In genomic region chr3:154115478-154115877, GRCm38 (mm10) we compare ENCODE assay signal across 15 mouse cellular contexts.
"Had no signal": no experiment of that assay in that cellular context is flagged by ENCODE, and none has a peak within 500 bp of the region (broad histone marks: within the 10 kb centered on the region; RNA-seq: fewer than 3 reads in every experiment).

No protein-coding gene starts in this region.

- H3K4me2 ChIP-seq: lung, embryonic 14.5 days; midbrain, embryonic 12.5 days; neural tube, embryonic 12.5 days; stomach, embryonic 15.5 days had no signal

- H3K9me3 ChIP-seq: midbrain, embryonic 10.5 days; midbrain, embryonic 12.5 days; neural tube, embryonic 12.5 days; stomach, embryonic 15.5 days had no signal

- H3K4me1 ChIP-seq: stomach, embryonic 15.5 days had no signal

- DNase-seq: lung, adult 18-20 months; lung, embryonic 14.5 days; lung, postnatal 10 days; lung, postnatal 4 days; right cerebral cortex, postnatal 14 days; thymus, adult 18-20 months; thymus, postnatal 14 days; thymus, postnatal 36 days had no signal

- H3K4me3 ChIP-seq: midbrain, embryonic 10.5 days; midbrain, embryonic 12.5 days; myocyte; neural tube, embryonic 12.5 days; stomach, embryonic 15.5 days had no signal

- H3K27ac ChIP-seq: midbrain, embryonic 10.5 days; midbrain, embryonic 12.5 days; neural tube, embryonic 12.5 days; stomach, embryonic 15.5 days; stomach, postnatal 0 days had no signal

- H3K36me3 ChIP-seq: midbrain, embryonic 10.5 days; midbrain, embryonic 12.5 days; neural tube, embryonic 12.5 days; stomach, embryonic 15.5 days had no signal

- H3K27me3 ChIP-seq: midbrain, embryonic 12.5 days; neural tube, embryonic 12.5 days; stomach, embryonic 15.5 days had no signal

- H3K9ac ChIP-seq: lung, embryonic 14.5 days; midbrain, embryonic 12.5 days; neural tube, embryonic 12.5 days; stomach, embryonic 15.5 days had no signal

- ATAC-seq: midbrain, embryonic 16.5 days had no signal
